Mouse (Mus musculus): ENCODE data around the gene Rarb. TPM values are rescaled to one million over a fixed set of nuclear protein-coding genes. Genes with fewer than 3 reads are reported as not detected.

Gene Rarb
- 2.5 TPM for polyA plus RNA-seq (2014; fragmentation: Illumina TruSeq; extraction: RNeasy Lipid Tissue Mini Kit (QIAGEN cat#74804); ENCODE audit: low replicate concordance)

GRCm38 (mm10) chr14:16818602-16819250, at the start of gene Rarb:
Gene Rarb (minus strand): TSS chr14:16819156.

All from small intestine, adult 10 weeks (tissue).